Mouse (Mus musculus): Measurements from ENCODE around the gene Nr2e3.
A peak's percentile ranks its signal among the peaks of the same experiment; 100 is the strongest.
"Not testable (repeated sequence)": the region's sequence is repeated elsewhere in the genome, so short reads cannot be mapped to it uniquely, and the experiment has no call there.

Nr2e3 gene

DNA sequence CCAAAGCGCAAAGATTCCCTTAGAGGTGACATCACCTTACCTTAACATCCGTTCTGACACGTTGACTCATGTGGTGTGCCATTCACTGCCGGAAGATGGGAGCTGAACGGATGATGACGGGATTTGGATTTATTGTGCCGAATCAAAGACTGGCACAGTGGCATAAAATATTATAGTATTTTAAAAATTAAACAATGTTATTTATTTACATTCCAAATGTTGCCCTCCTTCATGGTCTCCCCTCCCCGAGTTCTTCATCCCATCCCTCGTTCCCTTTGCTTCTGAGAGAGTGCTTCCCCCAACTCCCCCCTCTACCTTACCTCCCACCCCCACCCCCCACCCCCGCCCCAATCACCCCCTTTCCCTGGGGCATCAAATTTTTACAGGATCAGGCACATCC is at the start of gene Nr2e3:
Nr2e3 (minus strand) TSS at position 101 of the 400 bp plus-strand sequence.
- DNase-seq (ENCODE audit: low spot score in 2 of 2), result no peak

DNA sequence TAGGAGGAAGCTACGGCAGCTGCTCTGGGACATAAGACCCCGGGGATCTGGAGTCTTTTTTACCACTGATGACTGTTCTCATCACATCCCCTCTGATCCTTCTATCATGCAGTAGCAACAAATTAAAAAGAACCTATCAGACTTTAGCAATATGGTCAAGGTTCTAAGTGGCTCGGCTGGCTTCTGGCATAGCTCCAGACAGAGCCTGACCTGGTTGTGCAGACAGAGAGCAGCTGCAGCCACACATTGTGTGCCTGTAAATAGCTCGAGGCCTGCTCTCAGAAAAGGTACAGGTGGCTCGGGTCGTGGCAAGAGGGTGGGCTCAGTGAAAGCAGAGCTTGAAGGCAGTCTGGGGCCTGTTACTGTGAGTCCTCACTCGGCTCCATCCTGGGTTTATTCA is 48.5 kb upstream of the Nr2e3 start:
- no peak for DNase-seq (ENCODE audit: low spot score in 2 of 2)

DNA sequence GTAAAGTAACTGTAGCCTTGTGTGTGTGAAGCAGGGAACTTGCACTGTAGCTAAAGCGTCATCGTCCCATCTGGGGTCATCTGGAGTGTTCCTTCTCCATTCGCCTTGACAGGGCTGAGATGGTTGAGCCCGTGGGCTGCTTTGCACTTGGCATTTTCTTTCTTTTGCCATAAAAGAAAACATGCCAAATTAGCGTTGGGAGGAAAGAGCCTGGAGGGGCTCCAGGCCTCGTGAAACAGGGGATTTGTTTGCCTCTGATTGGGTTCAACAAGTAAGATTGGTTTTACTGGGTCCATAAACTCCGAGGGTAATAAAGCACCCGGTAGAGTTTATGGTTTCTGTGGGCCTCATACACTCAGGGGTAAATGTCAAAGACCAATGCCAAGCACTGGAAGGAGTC is 41.9 kb upstream of the Nr2e3 start:
- no peak for DNase-seq (ENCODE audit: low spot score in 2 of 2)

DNA sequence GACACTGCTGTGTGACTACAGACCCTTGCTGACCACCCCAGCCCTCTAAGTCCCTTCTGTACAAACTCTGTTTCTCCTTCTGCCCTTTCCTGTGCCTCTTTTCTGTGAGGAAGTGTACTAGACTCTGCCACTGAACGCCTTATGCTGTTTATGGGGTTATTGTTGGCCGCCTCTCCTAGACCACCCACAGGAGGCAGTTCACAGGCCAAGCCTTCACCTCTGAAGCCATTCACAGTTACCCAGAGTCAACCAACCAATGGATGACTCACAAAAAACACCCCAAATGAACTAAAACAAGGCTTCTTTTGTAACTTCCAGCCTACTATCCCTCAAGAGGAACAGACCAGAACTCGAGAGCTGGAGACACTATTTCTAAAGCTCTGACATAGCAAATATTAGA is 41.0 kb upstream of the Nr2e3 start:
- DNase-seq (ENCODE audit: low spot score in 2 of 2), result no peak

DNA sequence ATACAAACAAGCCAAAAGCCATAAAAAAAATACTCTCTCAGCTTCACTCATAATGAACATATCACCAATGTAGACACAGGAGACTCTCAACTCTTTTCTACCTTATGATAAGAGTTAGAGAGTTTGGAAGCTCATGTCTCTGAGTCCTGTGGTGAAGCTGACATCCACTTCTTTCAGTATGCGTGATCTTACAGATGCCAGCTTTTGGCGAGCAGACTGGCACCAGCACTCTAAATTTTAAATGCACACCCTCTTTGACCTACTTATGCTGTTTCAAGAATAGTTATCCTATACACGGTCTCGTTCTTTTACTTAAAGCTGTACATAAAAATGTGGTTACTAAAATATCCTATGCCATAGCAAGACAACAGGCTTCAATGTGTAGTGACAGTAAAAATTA is 37.3 kb upstream of the Nr2e3 start:
- DNase-seq (ENCODE audit: low spot score in 2 of 2), result no peak

DNA sequence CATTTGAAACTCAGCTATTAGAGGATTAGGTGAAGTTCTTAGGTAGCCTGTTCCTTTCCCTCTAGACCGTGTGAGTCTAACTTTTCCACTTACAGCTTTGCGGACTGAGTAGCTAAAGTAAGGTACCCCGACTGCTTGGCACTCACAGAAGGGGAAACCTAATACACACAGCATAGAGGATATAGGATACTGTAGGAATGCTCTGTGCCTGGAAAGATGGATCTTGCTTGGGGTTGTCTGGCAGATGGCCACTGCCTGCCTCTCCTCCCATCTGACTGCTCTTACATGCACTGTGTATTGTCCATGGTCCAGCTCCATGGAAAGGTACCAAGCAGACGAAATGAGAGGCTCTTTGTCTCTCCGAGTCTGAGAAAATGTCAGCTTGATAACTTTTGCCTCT is 30.9 kb upstream of the Nr2e3 start:
- no peak for DNase-seq (ENCODE audit: low spot score in 2 of 2)

DNA sequence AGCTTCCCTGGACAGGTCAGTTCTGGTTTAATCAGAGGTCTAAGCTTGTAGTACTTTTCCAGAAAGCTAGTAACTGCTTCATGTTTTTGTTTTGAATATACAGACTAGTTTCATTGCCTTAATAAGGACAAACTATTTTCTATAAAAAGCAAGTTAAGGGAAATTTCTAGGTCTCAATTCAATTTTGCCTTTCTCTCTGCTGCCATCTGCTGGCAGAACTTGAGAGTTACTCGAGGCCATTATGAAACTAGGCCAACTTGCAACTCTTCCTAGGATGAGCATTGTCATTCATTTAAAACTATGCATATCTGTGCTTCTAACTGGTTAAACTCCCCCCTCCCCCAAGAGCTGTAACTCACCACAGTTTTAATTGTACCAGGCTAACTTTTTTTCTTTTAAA is 29.4 kb upstream of the Nr2e3 start:
- DNase-seq (ENCODE audit: low spot score in 2 of 2), result peak; percentile 7 to 65

DNA sequence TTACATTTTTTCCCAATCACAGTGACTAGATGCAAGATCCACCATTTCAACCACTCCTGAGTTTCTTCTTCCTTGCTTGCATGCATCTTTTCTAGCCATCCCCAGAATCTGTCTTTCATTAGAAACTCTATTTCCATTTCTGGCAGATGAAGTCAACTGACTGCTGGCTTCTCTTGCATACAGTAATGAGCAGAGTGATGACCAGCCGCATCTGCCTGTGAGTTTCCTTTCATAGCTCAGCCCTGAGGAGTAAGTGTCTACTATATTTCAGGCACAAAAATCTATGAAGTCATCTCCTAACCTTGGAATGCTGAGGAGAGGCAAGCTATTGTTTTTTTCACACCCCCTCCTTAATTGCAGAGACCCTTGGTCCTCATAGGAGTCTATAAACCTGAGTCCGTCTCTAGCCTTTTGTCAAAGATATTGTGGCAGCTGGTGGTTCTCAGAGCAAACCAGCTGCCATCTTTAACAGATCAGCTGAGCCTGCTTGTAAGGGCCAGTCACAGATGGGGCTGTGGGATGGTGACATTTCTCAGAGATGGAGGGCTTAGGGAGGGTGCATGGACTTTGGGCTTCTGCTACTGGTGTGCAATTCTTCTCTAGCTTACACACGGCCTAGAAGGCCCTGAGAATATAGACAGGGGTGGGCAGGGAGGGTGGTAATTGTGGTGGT is 25.6 kb upstream of the Nr2e3 start:
- no peak for DNase-seq (ENCODE audit: low spot score in 2 of 2)

DNA sequence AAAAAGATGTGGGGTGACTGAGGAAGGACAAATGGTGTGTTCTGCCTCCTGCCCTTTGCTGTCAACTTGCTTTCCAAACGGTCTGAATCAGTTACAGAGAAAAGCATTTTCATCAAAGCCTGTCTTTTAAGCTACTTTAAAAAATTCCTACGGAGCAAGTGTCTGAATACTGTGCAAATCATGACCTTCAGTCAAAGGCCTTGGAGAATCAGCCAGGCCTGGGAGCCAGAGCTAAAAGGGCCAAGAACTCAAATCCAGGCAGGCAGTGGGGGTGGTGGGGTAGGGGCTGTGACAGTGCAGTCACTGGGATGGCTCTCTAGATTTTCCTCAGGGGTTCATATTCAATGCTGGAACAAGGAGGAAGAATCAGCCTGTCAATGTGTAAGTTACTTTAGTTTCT is 20.7 kb upstream of the Nr2e3 start:
- DNase-seq (ENCODE audit: low spot score in 2 of 2), result no peak

DNA sequence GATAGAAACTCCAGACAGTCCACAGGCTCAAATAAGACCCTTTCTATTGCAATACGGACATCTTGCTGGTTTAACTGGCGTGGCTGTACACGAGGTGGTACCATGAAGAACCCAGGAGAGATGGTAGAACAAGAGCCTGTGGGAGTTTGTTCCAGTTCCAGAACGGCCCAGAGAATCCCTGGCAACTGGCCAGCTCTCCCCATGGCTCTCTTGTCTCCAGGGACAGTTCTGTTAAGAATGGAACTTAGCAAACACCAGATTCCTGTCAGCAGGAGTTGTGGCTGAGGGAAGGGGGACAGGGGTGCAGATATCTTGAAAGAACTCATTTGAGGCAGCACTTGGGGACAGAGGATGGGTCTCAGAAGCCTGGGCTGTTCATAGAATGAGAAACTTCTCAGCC is 10.8 kb upstream of the Nr2e3 start:
- DNase-seq (ENCODE audit: low spot score in 2 of 2), result no peak

DNA sequence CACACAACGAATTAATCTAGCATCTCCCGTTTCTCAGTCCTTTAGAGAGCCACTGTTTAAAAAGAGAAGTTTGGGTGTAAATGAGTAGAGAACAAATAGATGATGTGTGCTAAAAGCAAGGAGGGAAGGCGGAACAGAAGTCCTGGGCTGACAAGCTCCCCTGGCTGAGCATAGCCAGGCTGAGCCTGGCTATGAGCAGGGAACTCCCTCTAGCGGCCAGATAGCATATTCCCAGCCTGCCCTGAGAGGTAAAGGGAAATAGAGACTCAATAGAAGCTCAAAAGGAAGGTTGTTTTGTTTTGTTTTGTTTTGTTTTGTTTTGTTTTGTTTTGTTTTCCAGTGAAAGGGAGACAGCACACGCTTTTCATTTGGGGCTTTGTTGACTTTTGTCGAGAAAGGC is 8.9 kb upstream of the Nr2e3 start:
- peak; percentile 27 to 72 for DNase-seq (ENCODE audit: low spot score in 2 of 2)

DNA sequence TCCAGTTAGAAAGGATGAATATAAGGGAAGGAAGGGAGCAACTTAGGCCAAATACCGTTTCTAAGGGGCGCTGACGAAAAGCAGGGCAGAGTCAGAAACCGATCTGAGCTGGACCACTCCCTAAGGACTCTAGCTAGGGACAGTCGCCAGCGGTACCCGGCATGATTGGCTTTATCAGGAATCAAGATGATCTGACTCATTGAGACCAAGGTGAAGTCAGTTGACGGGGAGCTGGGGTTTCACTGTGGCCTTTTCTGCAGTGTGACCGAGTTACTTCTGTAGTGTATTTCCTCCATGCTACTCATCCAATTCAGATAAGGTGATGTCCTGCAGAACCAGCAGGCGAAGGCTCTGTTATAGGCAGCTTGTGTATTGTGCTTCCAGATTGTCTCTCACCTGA is 4.6 kb upstream of the Nr2e3 start:
- no peak for DNase-seq (ENCODE audit: low spot score in 2 of 2)

DNA sequence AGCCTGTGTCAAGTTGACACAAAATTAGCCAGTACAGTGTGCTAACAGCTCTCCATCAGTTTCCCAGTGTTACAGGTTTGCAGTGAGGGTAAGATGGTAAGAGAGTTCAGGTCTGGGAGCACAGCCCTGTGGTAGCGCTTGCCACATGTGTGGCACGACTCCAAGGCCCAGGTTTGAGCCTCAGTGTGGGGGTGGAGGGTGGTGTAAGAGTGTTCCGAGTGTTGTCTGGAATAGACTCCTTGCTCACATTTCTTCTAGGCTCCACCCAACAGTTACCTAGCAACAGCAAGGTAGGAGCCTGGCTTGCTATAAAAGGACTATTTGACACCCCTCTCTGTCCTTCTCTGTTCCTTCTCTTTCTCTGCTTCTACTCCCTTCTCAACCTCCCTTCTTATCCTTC is 3.9 kb upstream of the Nr2e3 start:
- no peak for DNase-seq (ENCODE audit: low spot score in 2 of 2)

DNA sequence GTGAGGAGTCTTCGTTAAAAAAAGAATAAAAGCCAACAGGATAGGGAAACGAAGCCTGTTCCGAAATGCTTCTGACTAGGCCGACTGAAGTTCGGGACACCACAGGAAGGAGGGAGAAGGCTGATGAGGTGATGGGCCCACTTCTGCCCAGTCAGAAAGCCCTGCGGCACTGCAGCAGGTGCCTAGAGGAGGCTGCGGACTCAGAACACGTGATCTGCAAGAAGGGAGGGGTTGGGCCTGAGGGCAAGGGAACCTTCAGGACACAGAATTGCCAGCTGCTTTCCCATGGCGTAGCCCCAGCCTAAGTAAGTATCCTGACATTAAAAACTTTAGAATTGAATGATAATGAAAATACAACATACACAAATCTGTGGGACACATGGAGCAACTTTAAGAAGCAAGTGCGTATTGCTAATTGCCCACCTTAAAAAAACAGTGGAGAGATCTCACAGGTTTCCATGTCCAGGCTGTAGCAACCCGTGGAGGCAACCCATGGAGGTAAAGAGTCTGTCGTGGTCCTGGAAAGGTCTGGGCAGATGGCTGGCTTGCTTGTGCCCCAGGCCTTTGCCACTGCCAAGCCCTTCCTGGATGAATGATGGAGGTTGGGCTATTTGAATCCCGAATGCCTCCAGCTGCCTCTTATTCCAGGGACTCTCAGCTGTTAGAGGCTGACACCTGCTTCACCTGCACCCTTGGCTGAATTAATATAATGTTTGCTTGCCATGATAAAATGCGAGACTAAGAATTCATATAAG is 919 bp upstream of the Nr2e3 start:
- DNase-seq (ENCODE audit: low spot score in 2 of 2), result no peak

DNA sequence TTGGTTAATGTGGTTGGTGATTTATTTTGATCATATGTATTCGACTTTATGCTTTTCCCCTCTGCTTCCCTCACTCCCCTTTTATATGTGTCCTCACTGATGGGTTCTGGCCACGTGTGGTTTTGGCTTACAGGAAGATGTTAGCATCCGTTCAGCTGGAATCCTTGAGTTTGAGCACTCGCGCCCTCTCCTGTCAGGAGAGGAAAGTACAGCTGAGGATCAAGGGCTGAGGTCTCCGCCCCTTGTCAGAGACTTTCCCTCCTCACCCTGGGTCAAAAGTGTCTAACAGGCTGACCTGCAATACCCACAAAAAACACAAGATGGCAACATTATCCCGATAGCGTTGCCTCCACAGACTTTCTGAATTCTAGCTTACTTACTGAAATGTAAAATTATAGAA is 1.2 kb downstream of the Nr2e3 start:
- DNase-seq (ENCODE audit: low spot score in 2 of 2), result peak; percentile 80 to 89

DNA sequence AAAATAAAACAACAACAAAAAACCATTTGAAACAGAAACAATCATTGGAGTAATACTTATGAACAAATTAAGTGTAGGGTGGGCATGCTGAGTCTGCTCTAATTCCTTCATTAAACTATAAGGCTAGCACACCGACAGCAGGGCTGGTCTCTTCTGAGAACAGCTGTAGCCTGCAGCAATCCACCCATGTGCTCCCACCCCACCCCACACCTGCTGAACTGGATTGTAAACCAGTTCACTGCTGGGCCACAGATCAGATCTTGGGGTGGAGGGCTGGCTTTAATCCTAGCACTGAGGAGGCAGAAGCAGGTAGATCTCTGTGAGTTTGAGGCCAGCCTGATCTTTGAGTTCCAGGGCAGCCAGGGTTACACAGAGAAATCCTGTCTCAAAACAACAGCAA is 2.3 kb downstream of the Nr2e3 start:
- not testable (repeated sequence) for DNase-seq (ENCODE audit: low spot score in 2 of 2)

DNA sequence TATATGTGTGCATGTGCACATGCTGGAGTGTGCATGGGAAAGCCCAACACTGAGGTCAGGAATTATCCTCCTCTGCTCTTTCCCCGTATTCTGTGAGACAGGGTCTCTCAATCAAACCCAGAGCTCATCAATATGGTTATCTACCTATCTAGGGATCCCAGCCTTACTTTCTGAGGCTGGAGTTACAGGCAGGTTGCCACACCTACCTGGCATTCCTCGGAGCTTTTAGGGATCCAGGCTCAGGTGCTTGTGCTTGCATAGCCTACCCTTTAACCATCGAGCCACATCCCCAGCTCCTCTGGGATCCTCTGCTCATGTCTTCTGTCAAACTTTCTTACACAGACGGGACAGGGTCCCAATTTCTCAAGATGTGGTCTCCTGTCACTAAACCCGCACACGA is 4.0 kb downstream of the Nr2e3 start:
- DNase-seq (ENCODE audit: low spot score in 2 of 2), result no peak

DNA sequence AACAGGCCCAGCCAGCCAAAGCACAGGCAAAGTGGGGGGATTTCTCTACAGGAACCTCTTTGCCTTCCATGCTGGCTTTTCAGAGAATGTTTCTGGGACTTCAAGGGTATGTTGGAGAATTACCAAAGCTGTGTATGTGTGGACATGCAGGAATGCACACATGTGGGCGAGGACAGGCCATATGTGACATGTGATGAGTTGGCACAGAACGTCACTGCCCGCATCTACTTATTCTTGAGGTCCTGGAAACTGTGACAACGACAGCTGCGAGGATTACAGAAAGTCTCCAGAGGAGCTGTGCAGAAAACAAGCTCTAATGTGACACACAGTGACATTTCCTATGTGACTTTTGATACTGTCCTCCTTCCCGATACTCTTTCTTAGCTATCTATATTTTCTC is 4.8 kb downstream of the Nr2e3 start:
- no peak for DNase-seq (ENCODE audit: low spot score in 2 of 2)

DNA sequence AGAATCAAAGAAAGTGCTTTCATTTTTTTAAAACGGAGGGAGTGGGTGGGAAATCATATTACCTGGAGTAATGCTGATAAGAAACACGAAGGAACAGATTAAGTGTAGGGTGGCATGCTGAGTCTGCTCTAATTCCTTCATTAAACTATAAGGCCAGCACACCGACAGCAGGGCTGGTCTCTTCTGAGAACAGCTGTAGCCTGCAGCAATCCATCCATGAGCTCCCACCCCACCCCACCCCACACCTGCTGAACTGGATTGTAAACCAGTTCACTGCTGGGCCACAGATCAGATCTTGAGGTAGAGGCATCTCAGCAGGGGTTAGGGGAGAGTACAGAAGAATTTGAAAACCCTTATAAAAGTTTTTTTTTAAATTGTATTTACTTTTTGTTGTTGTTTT is 5.3 kb downstream of the Nr2e3 start:
- DNase-seq (ENCODE audit: low spot score in 2 of 2), result no peak

DNA sequence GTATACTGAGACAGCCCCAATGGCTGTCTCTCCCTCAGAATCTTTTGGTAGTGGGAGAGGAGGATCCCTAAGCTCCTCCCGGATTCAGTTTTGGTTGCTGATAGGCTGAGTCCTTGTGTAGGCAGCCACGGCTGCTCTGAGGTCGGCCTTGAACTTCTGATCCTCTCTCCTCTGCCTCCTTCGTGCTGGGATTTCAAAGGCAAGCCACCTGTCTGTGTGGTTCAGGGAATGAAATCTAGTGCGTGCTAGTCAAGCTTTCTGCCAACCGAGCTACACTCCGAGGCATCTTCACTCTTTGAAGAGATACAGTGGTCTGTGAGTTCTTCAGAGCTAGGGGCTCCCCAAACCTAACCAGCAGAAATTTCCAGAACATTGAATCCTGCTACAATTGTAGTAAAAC is 6.9 kb downstream of the Nr2e3 start:
- no peak for DNase-seq (ENCODE audit: low spot score in 2 of 2)

DNA sequence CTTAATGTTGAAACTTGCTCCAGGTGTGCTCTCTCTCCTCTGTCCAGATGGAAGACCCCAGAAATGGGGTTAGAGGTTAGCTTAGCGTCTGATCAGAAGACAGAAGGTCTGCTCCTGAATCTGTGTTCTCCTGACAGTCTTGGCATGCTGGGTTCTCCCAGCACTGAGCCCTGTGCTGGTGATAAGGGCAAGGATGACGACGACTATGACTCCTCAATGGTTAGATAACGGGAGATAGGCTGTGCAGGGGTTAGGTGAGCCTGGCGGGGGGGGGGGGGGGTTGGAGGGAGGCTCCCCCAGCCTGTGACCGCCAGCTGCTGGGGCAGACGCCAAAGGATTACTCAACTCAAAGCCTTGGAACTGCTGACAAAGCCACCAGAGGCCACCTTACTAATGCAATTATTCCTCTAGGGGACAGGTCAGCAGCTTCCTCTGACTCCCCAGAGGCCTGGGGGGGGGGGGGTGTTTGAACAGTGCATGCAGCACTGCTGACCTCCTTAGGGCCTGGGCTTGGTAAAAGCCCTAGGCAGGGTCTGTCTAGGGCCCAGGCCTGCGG is 7.9 kb downstream of the Nr2e3 start:
- DNase-seq (ENCODE audit: low spot score in 2 of 2), result no peak

DNA sequence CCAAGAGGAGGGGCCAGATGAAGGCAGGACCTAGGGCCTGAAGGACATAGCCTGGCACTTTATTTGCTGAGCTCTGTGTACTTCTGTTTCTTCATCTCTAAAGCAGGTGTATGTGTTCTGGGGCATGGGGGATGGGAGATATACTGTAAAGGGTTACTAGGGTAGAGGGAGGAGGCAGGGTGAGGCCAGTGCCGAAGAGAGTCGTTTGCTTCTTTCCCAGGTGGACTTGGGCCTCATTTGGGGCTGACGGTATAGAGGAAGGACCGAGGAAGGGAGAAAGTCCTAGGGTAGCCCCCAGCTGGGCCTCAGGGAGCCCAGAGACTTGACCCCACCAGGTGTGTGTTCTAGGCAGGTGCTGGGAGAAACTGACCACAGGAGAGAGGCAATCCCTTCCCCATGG is 8.5 kb downstream of the Nr2e3 start:
- DNase-seq (ENCODE audit: low spot score in 2 of 2), result no peak

DNA sequence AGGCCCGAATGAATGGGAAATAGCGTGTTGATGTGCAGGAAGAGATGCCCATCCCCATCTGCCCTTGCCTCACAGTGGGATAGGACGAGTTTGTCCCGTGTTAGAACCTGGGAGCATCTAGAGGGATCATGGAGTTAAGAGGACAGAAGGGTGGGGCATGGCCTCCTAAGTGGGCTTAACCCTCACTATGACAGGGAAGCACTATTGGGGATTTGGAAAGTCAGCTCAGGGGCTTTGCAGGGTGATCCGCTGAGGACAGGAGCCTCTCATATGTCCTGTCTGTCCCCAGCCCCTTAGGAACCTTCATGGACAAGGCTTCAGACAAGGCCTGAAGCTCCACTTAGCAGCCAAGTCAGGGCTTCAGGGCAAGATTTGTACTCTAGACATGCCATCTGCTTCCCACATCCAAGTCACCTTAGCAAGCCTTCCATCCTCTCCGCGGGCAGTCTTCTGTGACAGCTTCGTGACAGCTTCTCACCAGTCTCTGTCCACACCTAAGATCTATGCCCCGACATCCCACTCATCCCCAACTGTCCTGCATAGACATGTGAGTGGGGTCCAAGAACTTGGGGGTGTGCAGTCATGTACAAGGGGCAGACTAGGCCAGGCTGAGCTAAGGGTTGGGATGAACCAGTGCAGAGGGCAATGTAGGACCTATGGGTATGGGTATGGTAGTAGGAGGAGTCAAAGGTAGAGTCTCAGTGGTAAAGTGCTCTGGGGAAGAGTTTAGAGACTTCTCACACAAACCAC is 9.3 kb downstream of the Nr2e3 start:
- DNase-seq (ENCODE audit: low spot score in 2 of 2), result no peak

Measured in thymus, postnatal 10 days (tissue).